Mouse (Mus musculus) gonadal fat pad, adult 2 months (tissue): Measurements from ENCODE around the gene Rhobtb1. TPM values are rescaled to one million over a fixed set of nuclear protein-coding genes. Genes with fewer than 3 reads are reported as not detected.

Source experiments
- DNase-seq: peaks from one replicate; pipeline ENCODE4 v3.0.0-alpha.2; 2012; ENCODE audit warnings: low read depth
- polyA plus RNA-seq: library from polyadenylated mRNA; depleted of rRNA; stranded (reverse); fragments of >200 nt; gene quantifications from 2 replicates; pipeline ENCODE4 v1.2.3, GENCODE M21; 2012; rRNA removed

Rhobtb1 gene
- polyA plus RNA-seq, result 7.4 and 8.9 TPM in 2 replicates

DNA sequence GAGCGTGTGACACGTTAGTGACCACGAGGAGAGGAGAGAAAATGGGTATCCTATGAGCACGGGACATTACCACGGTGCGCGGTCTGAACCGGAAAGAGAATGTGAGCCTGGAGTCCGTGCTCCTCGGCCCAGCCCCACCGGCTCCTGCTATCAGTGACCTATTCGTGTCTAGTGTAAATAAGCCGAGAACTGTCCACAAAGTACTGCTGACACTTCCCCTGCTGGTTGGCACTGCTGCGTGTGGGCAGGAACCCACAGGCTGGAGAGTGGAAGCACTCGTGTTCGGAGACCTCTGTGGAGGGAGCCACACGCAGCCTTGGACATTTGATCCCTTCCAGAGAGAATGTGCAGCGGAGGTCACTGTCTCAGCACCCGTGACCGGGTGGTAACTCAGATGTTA is at the start of gene Rhobtb1:
Rhobtb1 (plus strand) TSS at position 390 of the 400 bp plus-strand sequence.
- no peak for DNase-seq

DNA sequence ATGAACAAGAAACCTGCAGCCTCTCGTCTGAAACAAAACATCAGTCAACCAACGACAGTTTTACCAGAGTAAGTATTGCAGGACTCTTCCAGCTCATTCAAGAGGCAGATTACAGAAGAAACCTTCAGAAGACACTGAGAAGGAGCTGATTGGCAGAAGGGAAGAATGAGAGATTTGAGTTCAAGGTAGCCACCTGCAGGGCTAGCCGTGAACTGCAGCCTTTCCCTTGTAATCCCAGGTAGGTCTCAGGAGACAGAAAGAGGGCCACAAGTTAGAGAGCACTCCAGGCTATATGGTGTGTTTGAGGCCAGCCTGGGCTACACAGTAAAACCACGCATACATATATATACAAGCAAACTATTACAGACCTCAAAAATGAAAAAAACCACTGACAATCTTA is 49.2 kb upstream of the Rhobtb1 start:
- no peak for DNase-seq

DNA sequence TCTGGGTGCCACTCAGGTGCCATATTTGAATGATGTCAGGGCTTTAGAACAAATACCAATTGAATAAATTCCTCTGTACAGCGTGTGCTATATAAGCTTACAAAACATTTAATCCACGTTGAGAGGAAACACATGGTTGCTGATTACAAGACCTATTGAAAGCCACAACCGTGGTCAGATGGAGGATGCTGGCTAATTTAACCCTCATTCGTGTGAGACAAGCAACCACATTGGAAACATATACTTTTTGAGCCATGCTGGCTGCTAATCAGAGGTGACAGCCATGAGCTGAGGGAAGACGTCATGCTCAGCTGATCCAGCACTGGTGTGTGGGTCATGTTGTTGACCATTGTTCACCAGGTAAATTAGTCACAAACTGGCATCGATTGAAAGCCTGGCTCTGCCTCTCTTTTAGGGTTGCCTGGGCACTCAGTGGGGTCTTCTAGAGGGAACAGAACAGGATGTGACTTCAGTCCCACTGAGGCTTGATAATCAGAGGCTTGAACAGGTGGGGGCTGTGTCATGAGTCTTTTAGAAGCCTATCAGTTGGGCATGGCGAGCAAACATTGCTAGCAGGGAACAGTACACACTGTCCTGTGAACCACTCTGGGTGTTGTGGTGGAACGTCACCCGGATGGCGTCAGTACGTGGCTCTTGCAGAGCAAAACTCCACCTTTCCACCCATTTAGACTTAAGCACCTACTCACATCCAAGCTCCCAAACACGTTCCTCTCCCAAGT is 46.9 kb upstream of the Rhobtb1 start:
- DNase-seq, result no peak

DNA sequence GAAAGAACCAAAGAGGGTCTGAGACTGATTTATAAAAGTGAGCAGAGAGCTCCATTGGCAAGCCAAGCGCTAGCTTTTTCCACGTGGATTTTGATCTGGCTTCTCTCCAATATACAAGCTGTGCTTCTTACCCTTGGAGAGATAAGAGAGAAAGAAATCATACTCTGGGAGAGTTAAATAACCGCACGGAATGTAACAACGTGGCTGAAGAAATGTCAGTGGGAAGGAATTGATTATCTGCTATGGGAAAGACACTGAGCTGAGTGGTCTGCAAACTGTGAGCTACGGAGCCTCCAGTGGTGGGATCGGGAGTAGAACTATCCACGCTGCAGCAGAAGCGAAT is 46.4 kb upstream of the Rhobtb1 start:
- no peak for DNase-seq

DNA sequence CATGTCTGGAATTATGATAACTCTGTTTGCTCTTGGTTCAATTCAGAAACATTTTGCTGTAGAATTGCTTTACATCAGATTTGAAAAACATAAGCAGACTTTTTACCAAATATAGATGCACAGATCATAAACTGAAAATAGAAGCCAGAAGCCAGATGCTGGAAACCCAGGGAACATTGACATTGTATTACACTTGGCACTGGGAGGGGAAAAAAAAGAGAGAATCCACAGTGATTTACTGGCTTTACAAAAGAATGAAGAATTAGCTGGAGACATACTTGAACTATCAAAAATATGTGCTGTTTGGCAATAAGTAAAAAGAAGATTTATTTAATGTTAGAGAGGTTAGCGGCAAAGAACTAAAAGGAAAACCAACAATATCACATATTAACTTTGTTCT is 44.4 kb upstream of the Rhobtb1 start:
- no peak for DNase-seq

DNA sequence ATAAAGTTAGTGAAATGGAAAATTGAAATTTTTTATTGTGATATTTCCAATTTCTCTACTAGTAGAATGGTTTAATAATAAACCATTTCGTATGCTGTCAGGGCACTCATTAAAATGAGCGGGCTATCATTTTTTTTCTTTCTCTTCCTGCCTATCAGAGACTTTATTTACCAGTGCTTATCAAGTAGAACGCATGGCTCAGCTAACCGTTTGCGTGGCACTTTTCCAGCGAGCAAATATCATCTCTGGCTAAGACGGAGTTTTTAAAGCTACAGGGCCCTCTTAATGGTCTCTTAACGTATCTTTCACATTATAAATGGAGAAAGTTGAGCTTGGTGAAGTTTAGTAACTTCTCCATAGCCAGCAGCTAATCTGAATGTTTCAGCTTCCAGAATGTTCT is 44.0 kb upstream of the Rhobtb1 start:
- no peak for DNase-seq

DNA sequence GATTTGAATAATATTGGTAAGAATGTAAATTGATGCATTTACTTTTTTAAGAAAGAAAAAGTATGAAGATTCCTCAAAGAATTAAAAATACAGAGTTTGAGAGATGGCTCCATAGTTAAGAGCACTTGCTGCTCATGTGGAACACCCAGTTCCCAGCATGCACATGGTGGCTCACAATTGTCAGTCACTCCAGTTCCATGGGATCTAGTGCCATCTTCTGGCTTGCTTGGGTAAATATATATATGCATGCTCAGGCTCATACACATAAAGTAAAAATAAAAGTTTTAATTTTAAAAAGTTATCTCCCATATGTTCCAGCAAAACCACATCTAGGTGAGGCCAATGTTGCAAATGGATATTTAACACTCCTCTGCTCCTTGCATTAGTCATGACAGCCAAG is 36.9 kb upstream of the Rhobtb1 start:
- no peak for DNase-seq

DNA sequence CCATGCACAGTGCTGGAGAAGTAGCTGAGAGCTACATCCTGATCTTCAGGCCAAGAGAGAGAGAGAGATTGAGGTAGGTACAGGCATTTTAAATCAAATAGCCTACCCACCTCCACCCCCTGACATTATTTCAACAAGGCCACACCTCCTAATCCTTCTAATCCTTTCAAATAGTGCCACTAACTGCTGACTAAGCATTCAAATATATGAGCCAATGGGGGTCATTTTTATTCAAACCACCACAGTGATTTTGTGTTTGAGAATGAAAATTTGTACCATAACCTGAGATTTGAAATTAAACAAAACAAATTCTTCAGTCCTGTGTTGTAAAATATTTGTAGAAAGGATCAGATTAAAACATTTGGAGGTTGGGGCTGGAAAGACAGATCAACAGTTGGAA is 33.2 kb upstream of the Rhobtb1 start:
- no peak for DNase-seq

DNA sequence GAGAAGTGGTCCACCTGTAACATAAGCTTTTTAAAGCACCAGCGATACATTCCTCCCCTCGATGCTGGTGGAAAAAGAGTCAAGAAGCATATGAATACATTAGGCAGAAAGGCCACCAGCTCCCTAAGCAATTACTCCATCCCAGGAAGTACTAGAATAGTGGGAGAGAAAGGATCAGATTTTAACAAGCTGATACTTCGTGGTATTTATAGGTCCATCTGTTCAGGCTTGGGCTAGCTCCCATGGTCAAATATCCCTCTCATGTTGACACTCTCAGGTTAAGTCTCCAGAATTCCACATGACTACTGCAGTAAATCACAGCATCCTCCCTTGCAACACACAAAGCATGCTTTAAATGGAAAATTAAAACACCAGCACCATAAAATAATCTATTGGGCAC is 32.3 kb upstream of the Rhobtb1 start:
- DNase-seq, result no peak

DNA sequence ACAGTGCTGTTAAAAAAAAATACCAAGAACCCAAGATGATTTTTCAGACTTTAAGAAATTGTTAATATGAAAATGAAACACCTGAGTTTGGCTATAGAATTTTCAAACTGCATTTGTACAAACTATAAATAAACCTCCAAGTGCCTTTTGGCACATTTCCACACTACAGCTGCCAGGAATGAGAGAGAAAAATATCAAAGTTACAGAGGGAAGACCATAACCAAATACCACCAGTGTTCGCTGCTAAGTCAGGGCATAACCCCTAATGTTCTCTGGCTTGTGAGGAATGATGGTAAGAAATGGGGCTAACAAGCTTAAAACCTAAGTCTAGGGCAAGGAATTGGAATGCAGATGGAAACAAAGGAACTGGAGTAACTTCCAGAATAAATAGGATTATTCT is 31.8 kb upstream of the Rhobtb1 start:
- no peak for DNase-seq

DNA sequence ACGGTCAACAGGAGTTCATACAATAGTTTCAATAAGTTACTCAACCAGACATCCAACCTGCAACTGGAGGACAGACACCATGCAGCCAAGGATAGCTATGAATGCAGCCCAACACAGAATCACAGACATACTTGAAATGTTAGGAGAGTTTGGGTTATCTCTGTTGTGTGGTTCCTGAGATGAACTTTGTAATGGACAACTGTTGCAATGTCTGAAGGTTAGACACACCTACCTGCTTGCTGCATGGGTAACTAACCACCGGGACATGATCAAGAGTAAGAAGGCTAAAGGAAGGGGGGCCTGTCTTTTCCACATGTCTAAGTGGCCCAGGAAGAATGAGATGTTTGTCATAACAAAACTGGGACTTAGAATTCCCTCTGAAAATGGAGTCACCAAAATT is 24.7 kb upstream of the Rhobtb1 start:
- no peak for DNase-seq

DNA sequence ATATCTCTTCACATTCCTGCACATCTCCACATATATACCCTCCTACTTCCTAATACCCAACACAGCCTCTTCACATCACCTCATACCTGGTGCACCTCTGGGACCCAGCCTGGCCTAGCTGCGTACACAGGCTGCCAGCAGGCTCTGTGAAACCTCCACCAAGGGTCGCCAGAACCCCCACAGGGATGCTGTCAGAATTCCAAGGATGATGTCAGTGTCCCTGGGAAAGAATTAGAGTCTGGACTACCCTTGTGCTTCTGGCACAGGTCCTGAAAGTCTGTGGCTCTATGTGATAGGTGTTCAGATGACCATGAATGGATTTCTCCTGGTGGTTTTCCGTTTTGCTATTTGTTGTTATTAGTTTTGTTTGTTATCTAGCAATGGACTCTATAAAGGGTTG is 22.7 kb upstream of the Rhobtb1 start:
- no peak for DNase-seq

DNA sequence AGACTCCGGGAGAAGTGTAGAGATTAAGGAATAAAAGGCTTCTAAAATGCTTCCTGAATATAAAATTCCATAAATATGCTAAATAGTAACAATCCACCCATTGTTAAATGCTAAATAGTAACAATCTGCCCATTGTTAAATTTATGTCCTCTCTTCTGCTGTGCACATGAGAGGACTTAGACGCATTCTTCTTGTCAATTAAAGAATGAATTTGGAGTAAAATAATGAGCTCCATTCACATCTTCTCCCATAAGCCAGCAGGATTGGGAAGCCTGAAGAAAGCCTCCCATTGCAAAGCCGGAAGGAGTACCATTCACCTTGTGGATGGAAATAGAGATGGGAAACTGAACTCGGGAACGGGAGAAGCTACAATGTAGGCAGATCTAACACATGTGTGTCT is 20.6 kb upstream of the Rhobtb1 start:
- no peak for DNase-seq

DNA sequence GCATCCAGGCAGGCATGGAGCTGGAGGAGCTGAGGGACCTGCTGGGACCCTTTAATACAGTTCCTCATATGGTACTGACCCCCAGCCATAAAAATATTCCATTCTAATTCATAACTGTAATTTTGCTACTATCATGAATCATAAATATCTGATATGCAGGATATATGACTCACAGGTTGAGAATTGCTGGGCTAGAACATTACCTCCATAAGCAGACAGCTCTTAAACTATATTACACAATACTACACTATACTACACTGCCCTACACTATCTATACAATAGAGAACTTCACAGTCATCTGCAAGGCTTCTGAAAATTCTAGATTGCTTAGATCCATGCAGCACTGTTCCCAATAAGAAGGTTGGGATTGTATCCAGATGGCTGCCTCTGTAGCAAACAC is 16.9 kb upstream of the Rhobtb1 start:
- DNase-seq, result no peak

DNA sequence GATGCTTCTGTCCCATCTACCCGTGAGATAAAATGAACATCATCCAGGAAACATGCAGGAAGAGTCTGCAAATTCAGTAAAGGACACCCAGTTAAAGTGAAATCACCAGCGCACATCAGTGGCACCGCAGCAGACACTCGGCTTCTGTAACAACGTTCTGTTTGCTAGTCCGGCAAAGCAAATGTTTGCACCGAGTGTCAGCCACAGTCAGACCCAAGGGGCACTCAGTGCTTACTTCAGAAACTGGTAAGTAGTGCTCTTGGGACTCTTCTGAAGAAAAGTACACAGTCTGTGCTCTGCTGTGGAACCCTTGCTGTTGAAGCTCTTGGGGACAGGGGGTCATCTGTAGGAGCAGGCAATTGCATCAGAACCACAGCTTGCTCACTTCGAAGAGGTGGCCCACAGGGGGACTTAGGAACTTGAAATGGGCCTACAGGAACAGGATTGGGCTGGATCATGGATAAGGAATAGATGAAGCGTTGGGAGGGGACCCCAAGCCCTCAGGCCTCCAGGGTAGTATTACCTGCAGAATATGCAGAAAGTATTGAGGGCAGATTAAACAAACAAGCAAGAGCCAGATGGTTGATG is 14.9 kb upstream of the Rhobtb1 start:
- no peak for DNase-seq

DNA sequence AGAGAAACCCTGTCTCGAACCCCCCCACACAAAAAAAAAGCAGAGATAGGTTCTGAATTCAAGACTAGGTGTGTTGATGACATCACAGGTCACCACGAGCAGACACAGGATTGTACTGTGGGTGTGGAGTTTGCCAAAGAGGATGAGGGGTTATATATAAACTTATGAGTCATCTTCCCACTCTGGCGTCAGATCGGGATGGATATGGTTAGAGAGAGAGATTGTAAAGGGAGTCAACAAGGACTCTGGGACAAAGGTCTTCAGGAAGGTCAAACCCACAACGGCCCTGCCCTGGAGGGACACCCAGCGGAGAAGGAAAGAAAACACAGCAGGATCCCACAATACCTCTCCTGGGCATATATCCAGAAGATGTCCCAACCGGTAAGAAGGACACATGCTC is 2.0 kb upstream of the Rhobtb1 start:
- DNase-seq, result no peak

DNA sequence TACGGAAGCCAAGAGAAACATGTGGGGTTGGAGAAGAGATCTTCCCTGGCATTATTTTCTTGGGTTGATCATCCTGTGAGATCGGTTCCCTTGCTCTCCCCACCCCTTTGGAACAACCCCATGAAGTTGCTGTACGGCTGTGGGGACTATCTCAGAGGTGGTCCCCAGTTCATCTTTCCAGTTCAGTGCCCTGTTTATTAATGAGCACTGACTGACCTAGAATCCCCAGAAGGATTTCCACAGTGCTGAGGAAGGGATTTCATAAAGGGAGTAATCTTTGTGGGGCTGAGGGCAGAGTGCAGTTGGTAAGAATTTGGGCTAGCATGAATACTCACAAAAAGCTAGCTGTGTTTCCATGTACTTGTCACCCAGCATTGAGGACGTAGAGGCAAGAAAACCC is 1.7 kb downstream of the Rhobtb1 start:
- DNase-seq, result no peak

DNA sequence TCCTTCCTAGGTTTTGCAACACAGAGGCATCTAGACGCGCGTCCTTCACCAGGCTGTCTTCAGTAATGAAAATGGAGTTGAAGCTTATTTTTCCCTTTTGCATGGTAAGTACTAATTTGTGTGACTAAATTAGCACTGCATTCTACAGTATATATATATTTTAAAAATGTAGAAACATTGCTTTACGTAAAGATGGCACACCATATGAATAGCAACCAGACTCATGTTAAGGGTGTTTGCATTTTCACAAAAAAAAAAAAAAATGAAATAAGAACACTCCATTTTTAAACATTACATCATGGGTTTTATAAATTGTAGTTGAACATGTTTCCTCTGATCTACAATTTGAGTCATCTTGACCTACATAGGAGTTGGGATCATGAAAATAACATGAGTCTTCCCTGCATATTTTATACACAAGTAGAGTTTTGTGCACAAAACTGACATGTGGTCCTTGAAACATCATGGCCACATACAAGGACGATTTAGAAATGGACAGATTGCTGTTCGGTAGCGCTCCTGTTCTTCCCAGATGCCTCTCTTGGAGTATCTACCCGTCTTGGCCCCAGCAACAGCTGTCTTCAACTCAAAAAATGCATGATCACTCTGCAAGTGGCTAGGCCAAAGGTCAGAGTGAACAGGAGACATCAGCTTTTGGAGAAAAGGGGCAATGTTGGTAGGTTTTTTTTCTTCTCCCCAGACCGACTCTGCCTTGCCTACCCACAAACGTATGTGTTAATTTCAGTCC is 4.4 kb downstream of the Rhobtb1 start:
- no peak for DNase-seq

DNA sequence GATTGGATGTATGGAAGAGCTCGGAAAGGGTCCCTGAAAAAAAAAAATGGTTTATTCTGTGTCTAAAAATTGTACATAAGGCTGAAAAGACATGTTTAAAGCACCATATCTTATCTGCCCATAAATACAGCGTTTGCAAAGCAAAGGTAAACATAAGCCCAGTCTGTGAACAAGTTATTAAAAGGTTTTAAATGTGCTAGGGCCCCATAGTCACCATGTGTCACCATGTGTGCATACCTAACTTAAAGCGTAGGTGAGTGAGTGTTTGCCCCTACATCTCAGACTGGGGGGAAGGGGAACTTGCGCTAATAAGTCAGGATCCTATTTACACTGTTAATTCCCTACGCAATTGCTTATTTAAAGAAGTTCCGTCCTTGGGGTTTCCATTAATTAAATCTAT is 5.2 kb downstream of the Rhobtb1 start:
- DNase-seq, result no peak

DNA sequence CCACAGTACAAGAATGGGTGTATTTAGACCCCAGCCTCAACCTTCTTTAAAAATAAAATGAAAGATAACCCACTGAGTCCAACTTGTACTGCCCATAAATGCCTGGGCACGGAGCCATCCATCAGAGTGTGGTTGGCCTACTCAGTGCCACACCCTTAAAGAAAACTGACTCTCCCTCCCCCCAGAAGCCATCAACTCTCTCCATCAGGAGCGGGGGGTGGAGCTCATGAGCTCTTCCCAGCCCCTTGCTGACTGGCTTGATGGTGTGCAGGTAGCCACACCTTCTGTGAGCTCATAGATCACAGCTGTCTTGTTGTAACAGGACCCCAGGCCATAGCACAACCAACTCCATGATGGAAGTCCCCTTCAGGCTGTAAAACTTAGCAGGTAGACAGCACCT is 6.2 kb downstream of the Rhobtb1 start:
- no peak for DNase-seq

DNA sequence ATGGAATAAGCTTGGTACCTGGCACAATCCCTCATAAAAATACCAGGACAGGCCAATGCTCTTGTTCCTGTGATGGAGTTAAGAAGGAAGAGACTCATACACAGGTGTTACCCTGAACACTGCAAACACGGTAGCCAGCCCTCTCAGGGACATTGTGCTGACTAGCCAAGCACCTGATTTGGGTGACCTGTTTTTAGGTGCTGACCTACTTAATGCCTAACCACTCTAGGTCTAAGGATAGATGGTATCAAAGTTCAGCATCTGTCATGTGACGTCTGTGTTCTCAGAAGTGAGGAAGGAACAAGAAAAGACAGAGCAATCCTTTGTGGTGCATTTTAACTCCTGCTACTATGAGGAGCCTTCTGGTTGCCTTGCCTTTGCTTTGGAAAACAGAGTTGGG is 9.6 kb downstream of the Rhobtb1 start:
- DNase-seq, result no peak

DNA sequence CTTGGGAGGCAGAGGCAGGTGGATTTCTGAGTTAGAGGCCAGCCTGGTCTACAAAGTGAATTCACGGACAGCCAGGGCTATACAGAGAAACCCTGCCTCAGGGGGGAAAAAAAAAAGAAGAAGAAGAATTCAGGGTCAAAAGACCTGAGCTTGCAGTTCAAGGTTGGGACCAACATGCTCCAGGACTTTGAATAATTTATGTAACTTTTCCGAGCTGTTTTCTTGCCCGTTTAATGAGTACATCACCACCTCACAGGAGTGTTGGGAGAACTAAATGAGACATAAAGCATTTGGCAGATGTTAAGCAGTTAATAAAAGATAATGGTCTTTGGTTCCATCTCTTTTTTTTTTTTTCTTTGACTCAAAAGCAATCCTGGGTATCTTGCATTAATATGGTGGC is 10.3 kb downstream of the Rhobtb1 start:
- DNase-seq, result no peak

DNA sequence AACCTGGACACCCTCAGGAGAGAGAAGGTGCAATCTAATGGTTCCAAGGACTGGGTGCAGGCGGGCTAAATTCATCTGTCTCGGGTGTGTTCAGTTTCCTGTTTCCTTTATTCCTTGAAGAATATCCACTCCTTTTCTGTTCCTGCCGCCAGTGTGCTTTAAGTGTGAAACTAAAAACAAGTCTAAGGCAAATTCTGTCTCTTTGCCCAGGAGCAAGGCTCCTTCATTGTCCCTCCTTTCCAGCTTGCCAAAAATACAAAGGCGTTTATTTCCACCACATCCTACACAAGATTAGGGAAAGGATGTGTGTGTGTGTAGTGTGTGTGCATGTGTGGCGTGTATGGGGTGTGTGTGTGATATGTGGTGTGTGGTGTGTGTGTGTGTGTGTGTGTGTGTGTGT is 11.3 kb downstream of the Rhobtb1 start:
- no peak for DNase-seq
